Mouse (Mus musculus): ENCODE data around the gene Rps19. TPM values are rescaled to one million over a fixed set of nuclear protein-coding genes. Genes with fewer than 3 reads are reported as not detected.

The Rps19 gene
- polyA plus RNA-seq, 1 experiment = 1,912 TPM

- peak overlapping the region; percentile 88 for H3K4me3 ChIP-seq
- peak overlapping the region; percentile 99 for H3K4me2 ChIP-seq (ENCODE audit: low read depth)
- peaks cover 48% of the 10 kb centered on the region for H3K36me3 ChIP-seq (ENCODE audit: control insufficient read depth, insufficient read depth)
- H3K27me3 ChIP-seq (ENCODE audit: control insufficient read depth, insufficient read depth, insufficient read length) = no peaks in the 10 kb centered on the region
- TF ChIP-seq MYOD1 (IDR thresholded peaks at IDR 0.05; ENCODE audit: control insufficient read depth in 1 of 3, insufficient read length in 2 of 3, low read depth in 2 of 3) = no peak
- no peak for TF ChIP-seq SRF (IDR thresholded peaks at IDR 0.05; ENCODE audit: control insufficient read depth, insufficient read length, low read depth)
- TF ChIP-seq TCF3 (IDR thresholded peaks at IDR 0.05; ENCODE audit: insufficient read length, low read depth) = no peak
- peaks cover 33% of the 10 kb centered on the region for H3K79me2 ChIP-seq (ENCODE audit: control insufficient read depth, insufficient read depth)
- H3ac ChIP-seq (ENCODE audit: control insufficient read depth, insufficient read length) = peak overlapping the region; percentile 99
Observed at GRCm38 (mm10) chr7:24886308-24886633, 2.1 kb downstream of the Rps19 start.

GRCm38 (mm10) chr7:24887096-24887495, 2.9 kb downstream of the Rps19 start:
- H3K4me2 ChIP-seq (ENCODE audit: low read depth) = peak overlapping the region; percentile 99
- TF ChIP-seq TCF12 (IDR thresholded peaks at IDR 0.05; ENCODE audit: insufficient read depth, poor library complexity, severe bottlenecking) (no peak), USF1 (IDR thresholded peaks at IDR 0.05; ENCODE audit: low read depth) (no peak), MYOG (IDR thresholded peaks at IDR 0.05; ENCODE audit: control insufficient read depth in 1 of 3, insufficient read depth in 1 of 3, insufficient read length in 2 of 3, low read depth in 2 of 3) (no peak), POLR2A (IDR thresholded peaks at IDR 0.05; ENCODE audit: insufficient read length, low read depth) (no peak), CEBPB (IDR thresholded peaks at IDR 0.05; ENCODE audit: insufficient read depth, poor library complexity, severe bottlenecking) (no peak), MYOD1 (IDR thresholded peaks at IDR 0.05; ENCODE audit: control insufficient read depth in 1 of 3, insufficient read length in 2 of 3, low read depth in 2 of 3) (no peak), TCF3 (IDR thresholded peaks at IDR 0.05; ENCODE audit: insufficient read length, low read depth) (no peak), POLR2AphosphoS2 (IDR thresholded peaks at IDR 0.05; ENCODE audit: insufficient read length, low read depth) (no peak), MAX (IDR thresholded peaks at IDR 0.05; ENCODE audit: low read depth) (no peak), E2F4 (IDR thresholded peaks at IDR 0.05; ENCODE audit: insufficient read depth) (no peak), SRF (IDR thresholded peaks at IDR 0.05; ENCODE audit: control insufficient read depth, insufficient read length, low read depth) (no peak), REST (IDR thresholded peaks at IDR 0.05; ENCODE audit: insufficient read depth, insufficient read length) (no peak)
- peaks cover 33% of the 10 kb centered on the region for H3K79me2 ChIP-seq (ENCODE audit: control insufficient read depth, insufficient read depth)
- H3K4me3 ChIP-seq = peak overlapping the region; percentile 88
- no peak overlapping the region for H3ac ChIP-seq (ENCODE audit: control insufficient read depth, insufficient read length)
- peaks cover 48% of the 10 kb centered on the region for H3K36me3 ChIP-seq (ENCODE audit: control insufficient read depth, insufficient read depth)
- H3K27me3 ChIP-seq (ENCODE audit: control insufficient read depth, insufficient read depth, insufficient read length) = no peaks in the 10 kb centered on the region

- H3K4me2 ChIP-seq (ENCODE audit: low read depth) = no peak overlapping the region
- H3K36me3 ChIP-seq (ENCODE audit: control insufficient read depth, insufficient read depth) = peaks cover 48% of the 10 kb centered on the region
- H3K79me2 ChIP-seq (ENCODE audit: control insufficient read depth, insufficient read depth) = peaks cover 33% of the 10 kb centered on the region
- H3K4me3 ChIP-seq = no peak overlapping the region
- no peak for TF ChIP-seq POLR2A (IDR thresholded peaks at IDR 0.05; ENCODE audit: insufficient read length, low read depth)
- TF ChIP-seq SRF (IDR thresholded peaks at IDR 0.05; ENCODE audit: control insufficient read depth, insufficient read length, low read depth) = no peak
- TF ChIP-seq USF1 (IDR thresholded peaks at IDR 0.05; ENCODE audit: low read depth) = no peak
- TF ChIP-seq REST (IDR thresholded peaks at IDR 0.05; ENCODE audit: insufficient read depth, insufficient read length) = no peak
- no peak for TF ChIP-seq MYOD1 (IDR thresholded peaks at IDR 0.05; ENCODE audit: control insufficient read depth in 1 of 3, insufficient read length in 2 of 3, low read depth in 2 of 3)
- no peak for TF ChIP-seq TCF3 (IDR thresholded peaks at IDR 0.05; ENCODE audit: insufficient read length, low read depth)
- TF ChIP-seq TCF12 (IDR thresholded peaks at IDR 0.05; ENCODE audit: insufficient read depth, poor library complexity, severe bottlenecking) = no peak
- no peak for TF ChIP-seq POLR2AphosphoS2 (IDR thresholded peaks at IDR 0.05; ENCODE audit: insufficient read length, low read depth)
- TF ChIP-seq MYOG (IDR thresholded peaks at IDR 0.05; ENCODE audit: control insufficient read depth in 1 of 3, insufficient read depth in 1 of 3, insufficient read length in 2 of 3, low read depth in 2 of 3) = no peak
- TF ChIP-seq CEBPB (IDR thresholded peaks at IDR 0.05; ENCODE audit: insufficient read depth, poor library complexity, severe bottlenecking) = no peak
- H3ac ChIP-seq (ENCODE audit: control insufficient read depth, insufficient read length) = no peak overlapping the region
- no peaks in the 10 kb centered on the region for H3K27me3 ChIP-seq (ENCODE audit: control insufficient read depth, insufficient read depth, insufficient read length)
Observed at GRCm38 (mm10) chr7:24889431-24890220, 5.5 kb downstream of the Rps19 start.

GRCm38 (mm10) chr7:24890281-24891216, 6.4 kb downstream of the Rps19 start:
- Histone ChIP-seq H3K4me2 (ENCODE audit: low read depth) (no peak overlapping the region), H3K36me3 (ENCODE audit: control insufficient read depth, insufficient read depth) (peaks cover 44% of the 10 kb centered on the region), H3K79me2 (ENCODE audit: control insufficient read depth, insufficient read depth) (peaks cover 24% of the 10 kb centered on the region), H3K4me3 (no peak overlapping the region), H3K27me3 (ENCODE audit: control insufficient read depth, insufficient read depth, insufficient read length) (no peaks in the 10 kb centered on the region), H3ac (ENCODE audit: control insufficient read depth, insufficient read length) (no peak overlapping the region)
- TF ChIP-seq POLR2AphosphoS2 (IDR thresholded peaks at IDR 0.05; ENCODE audit: insufficient read length, low read depth) (peak; percentile 90), TCF3 (IDR thresholded peaks at IDR 0.05; ENCODE audit: insufficient read length, low read depth) (no peak), POLR2A (IDR thresholded peaks at IDR 0.05; ENCODE audit: insufficient read length, low read depth) (peak; percentile 42)
